Mouse (Mus musculus): ENCODE measurements around the gene Lrrc20. TPM values are rescaled to one million over a fixed set of nuclear protein-coding genes. Genes with fewer than 3 reads are reported as not detected.

The Lrrc20 gene
- polyA plus RNA-seq, 1 experiment = 5.8 TPM

GRCm38 (mm10) chr10:61519491-61519890 lies 43.9 kb downstream of the Lrrc20 start:
- 78% methylated on average over 2 of the region's 2 CpGs for WGBS
- Histone ChIP-seq H3K27ac (ENCODE audit: insufficient read depth, low read length) (no peak overlapping the region), H3K4me1 (ENCODE audit: control insufficient read depth, insufficient read depth, insufficient read length) (no peaks in the 10 kb centered on the region), H3K4me3 (ENCODE audit: extremely low read depth, insufficient read depth, insufficient read length) (no peak overlapping the region), H3K27me3 (ENCODE audit: control insufficient read depth, insufficient read depth, low read length) (no peaks in the 10 kb centered on the region), H3K36me3 (ENCODE audit: control insufficient read depth, insufficient read depth, low read length) (no peaks in the 10 kb centered on the region)
- no peak for DNase-seq (ENCODE audit: low read depth in 1 of 2, low spot score in 2 of 2)
- no peak for TF ChIP-seq POLR2A (IDR thresholded peaks at IDR 0.05; ENCODE audit: low read depth, low read length)
- TF ChIP-seq CTCF (IDR thresholded peaks at IDR 0.05; ENCODE audit: extremely low read depth, insufficient read depth, insufficient read length, insufficient replicate concordance) = no peak

- DNase-seq (ENCODE audit: low read depth in 1 of 2, low spot score in 2 of 2) = no peak
- 90% methylated on average over 6 of the region's 6 CpGs for WGBS
- Histone ChIP-seq H3K27ac (ENCODE audit: insufficient read depth, low read length) (no peak overlapping the region), H3K4me1 (ENCODE audit: control insufficient read depth, insufficient read depth, insufficient read length) (no peaks in the 10 kb centered on the region), H3K36me3 (ENCODE audit: control insufficient read depth, insufficient read depth, low read length) (no peaks in the 10 kb centered on the region), H3K4me3 (ENCODE audit: extremely low read depth, insufficient read depth, insufficient read length) (no peak overlapping the region), H3K27me3 (ENCODE audit: control insufficient read depth, insufficient read depth, low read length) (no peaks in the 10 kb centered on the region)
- no peak for TF ChIP-seq POLR2A (IDR thresholded peaks at IDR 0.05; ENCODE audit: low read depth, low read length)
- TF ChIP-seq CTCF (IDR thresholded peaks at IDR 0.05; ENCODE audit: extremely low read depth, insufficient read depth, insufficient read length, insufficient replicate concordance) = no peak
Observed at GRCm38 (mm10) chr10:61520714-61521113, 45.1 kb downstream of the Lrrc20 start.

GRCm38 (mm10) chr10:61530936-61531335 lies 55.3 kb downstream of the Lrrc20 start:
- Histone ChIP-seq H3K27me3 (ENCODE audit: control insufficient read depth, insufficient read depth, low read length) (no peaks in the 10 kb centered on the region), H3K27ac (ENCODE audit: insufficient read depth, low read length) (no peak overlapping the region), H3K36me3 (ENCODE audit: control insufficient read depth, insufficient read depth, low read length) (0 out of 2 replicates have a peak, but pooled peaks cover 3% of the 10 kb centered on the region), H3K4me1 (ENCODE audit: control insufficient read depth, insufficient read depth, insufficient read length) (peaks cover 8% of the 10 kb centered on the region; the same call in 1 of the 2 replicates), H3K4me3 (ENCODE audit: extremely low read depth, insufficient read depth, insufficient read length) (no peak overlapping the region)
- WGBS = 87% methylated on average over 3 of the region's 3 CpGs
- TF ChIP-seq CTCF (IDR thresholded peaks at IDR 0.05; ENCODE audit: extremely low read depth, insufficient read depth, insufficient read length, insufficient replicate concordance) = no peak
- TF ChIP-seq POLR2A (IDR thresholded peaks at IDR 0.05; ENCODE audit: low read depth, low read length) = no peak
- no peak for DNase-seq (ENCODE audit: low read depth in 1 of 2, low spot score in 2 of 2)

- TF ChIP-seq CTCF (IDR thresholded peaks at IDR 0.05; ENCODE audit: extremely low read depth, insufficient read depth, insufficient read length, insufficient replicate concordance) (no peak), POLR2A (IDR thresholded peaks at IDR 0.05; ENCODE audit: low read depth, low read length) (no peak)
- Histone ChIP-seq H3K27me3 (ENCODE audit: control insufficient read depth, insufficient read depth, low read length) (no peaks in the 10 kb centered on the region), H3K27ac (ENCODE audit: insufficient read depth, low read length) (no peak overlapping the region), H3K4me3 (ENCODE audit: extremely low read depth, insufficient read depth, insufficient read length) (no peak overlapping the region), H3K4me1 (ENCODE audit: control insufficient read depth, insufficient read depth, insufficient read length) (peaks cover 12% of the 10 kb centered on the region), H3K36me3 (ENCODE audit: control insufficient read depth, insufficient read depth, low read length) (0 out of 2 replicates have a peak, but pooled peaks cover 3% of the 10 kb centered on the region)
- 96% methylated on average over 7 of the region's 7 CpGs for WGBS
- DNase-seq (ENCODE audit: low read depth in 1 of 2, low spot score in 2 of 2) = no peak
Observed at GRCm38 (mm10) chr10:61533285-61533684, 57.7 kb downstream of the Lrrc20 start.

GRCm38 (mm10) chr10:61534371-61535101 lies 58.9 kb downstream of the Lrrc20 start:
- WGBS = 90% methylated on average over 3 of the region's 3 CpGs
- H3K27me3 ChIP-seq (ENCODE audit: control insufficient read depth, insufficient read depth, low read length) = no peaks in the 10 kb centered on the region
- no peak overlapping the region for H3K4me3 ChIP-seq (ENCODE audit: extremely low read depth, insufficient read depth, insufficient read length)
- H3K27ac ChIP-seq (ENCODE audit: insufficient read depth, low read length) = no peak overlapping the region
- H3K36me3 ChIP-seq (ENCODE audit: control insufficient read depth, insufficient read depth, low read length) = 0 out of 2 replicates have a peak, but pooled peaks cover 2% of the 10 kb centered on the region
- no peak for DNase-seq (ENCODE audit: low read depth in 1 of 2, low spot score in 2 of 2)
- peaks cover 13% of the 10 kb centered on the region for H3K4me1 ChIP-seq (ENCODE audit: control insufficient read depth, insufficient read depth, insufficient read length)
- TF ChIP-seq CTCF (IDR thresholded peaks at IDR 0.05; ENCODE audit: extremely low read depth, insufficient read depth, insufficient read length, insufficient replicate concordance) (no peak), POLR2A (IDR thresholded peaks at IDR 0.05; ENCODE audit: low read depth, low read length) (no peak)

- peaks cover 13% of the 10 kb centered on the region for H3K4me1 ChIP-seq (ENCODE audit: control insufficient read depth, insufficient read depth, insufficient read length)
- no peak overlapping the region for H3K27ac ChIP-seq (ENCODE audit: insufficient read depth, low read length)
- H3K27me3 ChIP-seq (ENCODE audit: control insufficient read depth, insufficient read depth, low read length) = no peaks in the 10 kb centered on the region
- TF ChIP-seq CTCF (IDR thresholded peaks at IDR 0.05; ENCODE audit: extremely low read depth, insufficient read depth, insufficient read length, insufficient replicate concordance) (no peak), POLR2A (IDR thresholded peaks at IDR 0.05; ENCODE audit: low read depth, low read length) (no peak)
- no peak overlapping the region for H3K4me3 ChIP-seq (ENCODE audit: extremely low read depth, insufficient read depth, insufficient read length)
- 92% methylated on average over 4 of the region's 4 CpGs for WGBS
- H3K36me3 ChIP-seq (ENCODE audit: control insufficient read depth, insufficient read depth, low read length) = no peaks in the 10 kb centered on the region
- DNase-seq (ENCODE audit: low read depth in 1 of 2, low spot score in 2 of 2) = no peak
Observed at GRCm38 (mm10) chr10:61535441-61535840, 59.8 kb downstream of the Lrrc20 start.

All from spleen, adult 2 months (tissue).